Mouse (Mus musculus) ES-E14 (cell line): ENCODE measurements around the gene Zfp119b.
A peak's percentile ranks its signal among the peaks of the same experiment; 100 is the strongest.

Source experiments
- CHD2 ChIP-seq: IDR thresholded peaks from 2 replicates; pipeline ENCODE4 v1.6.1; 2014; ENCODE audit warnings: mild to moderate bottlenecking, low read depth, low read length, inconsistent platforms
- HCFC1 ChIP-seq: IDR thresholded peaks from 2 replicates; pipeline ENCODE4 v1.6.1; 2012; ENCODE audit warnings: low read length, inconsistent platforms, borderline replicate concordance; ENCODE audit not compliant: insufficient read depth
- MAFK ChIP-seq: IDR thresholded peaks from 2 replicates; pipeline ENCODE4 v1.6.1; 2014; ENCODE audit warnings: mild to moderate bottlenecking, low read depth, low read length, inconsistent platforms; ENCODE audit not compliant: insufficient read depth
- ZC3H11A ChIP-seq: IDR thresholded peaks from 2 replicates; pipeline ENCODE4 v1.6.1; 2012; ENCODE audit warnings: low read depth, mild to moderate bottlenecking, inconsistent platforms, low read length, borderline replicate concordance
- ZNF384 ChIP-seq: IDR thresholded peaks from 2 replicates; pipeline ENCODE4 v1.6.1; 2012; ENCODE audit warnings: low read depth, low read length, inconsistent platforms

- TF ChIP-seq ZNF384 (no peak), MAFK (no peak), HCFC1 (0 out of 2 replicates have a peak, but pooled peaks have one; percentile 15), ZC3H11A (no peak), CHD2 (no peak)
These were observed 6.8 kb upstream of the Zfp119b start for GRCm38 (mm10) chr17:55956129-55956528.
